Mouse (Mus musculus) right cerebral cortex, postnatal 4 days (tissue): ENCODE data around the gene Ninl.

Source experiments
- DNase-seq: peaks from one replicate; pipeline ENCODE4 v3.0.0-alpha.2; 2022

Gene Ninl

DNA sequence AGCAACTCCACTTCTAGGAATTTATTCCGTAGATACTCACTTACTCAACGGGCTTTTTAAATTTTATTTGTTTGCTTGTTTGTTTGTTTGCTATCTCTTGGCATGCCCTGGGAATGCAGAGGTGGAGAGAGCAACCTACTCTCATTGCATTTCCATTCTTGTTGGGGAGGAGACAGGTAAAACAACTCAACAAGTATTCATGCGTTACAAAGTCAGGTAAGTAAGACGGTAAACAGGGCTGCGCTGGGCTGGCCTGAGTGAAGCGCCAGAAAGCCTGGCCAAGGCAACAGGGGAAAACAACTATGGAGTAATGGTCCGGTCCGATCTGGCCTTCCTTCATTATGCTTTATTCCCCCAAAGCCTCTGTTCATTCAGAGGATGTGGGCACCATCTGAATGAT lies 136.8 kb downstream of the Ninl start:
- DNase-seq, result no peak

DNA sequence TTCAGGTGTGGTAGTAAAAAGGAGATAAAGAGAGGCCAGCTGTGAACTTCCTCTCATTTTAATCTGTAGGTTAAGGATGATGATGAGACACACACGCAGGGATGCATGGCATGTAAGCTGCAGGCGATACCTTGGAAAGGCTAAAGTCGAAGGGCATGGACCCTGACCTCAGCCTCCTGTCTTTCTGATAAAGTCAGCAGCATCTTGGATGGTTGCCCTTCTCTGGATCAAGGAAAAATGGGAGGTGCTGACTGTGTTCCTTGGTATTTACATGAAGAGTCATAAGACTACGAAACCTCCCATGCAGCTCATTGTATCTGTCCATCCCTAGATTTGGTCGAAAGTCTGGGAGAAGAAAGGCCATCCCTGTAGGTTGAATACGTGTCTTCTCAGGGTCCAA lies 138.8 kb downstream of the Ninl start:
- DNase-seq, result no peak

DNA sequence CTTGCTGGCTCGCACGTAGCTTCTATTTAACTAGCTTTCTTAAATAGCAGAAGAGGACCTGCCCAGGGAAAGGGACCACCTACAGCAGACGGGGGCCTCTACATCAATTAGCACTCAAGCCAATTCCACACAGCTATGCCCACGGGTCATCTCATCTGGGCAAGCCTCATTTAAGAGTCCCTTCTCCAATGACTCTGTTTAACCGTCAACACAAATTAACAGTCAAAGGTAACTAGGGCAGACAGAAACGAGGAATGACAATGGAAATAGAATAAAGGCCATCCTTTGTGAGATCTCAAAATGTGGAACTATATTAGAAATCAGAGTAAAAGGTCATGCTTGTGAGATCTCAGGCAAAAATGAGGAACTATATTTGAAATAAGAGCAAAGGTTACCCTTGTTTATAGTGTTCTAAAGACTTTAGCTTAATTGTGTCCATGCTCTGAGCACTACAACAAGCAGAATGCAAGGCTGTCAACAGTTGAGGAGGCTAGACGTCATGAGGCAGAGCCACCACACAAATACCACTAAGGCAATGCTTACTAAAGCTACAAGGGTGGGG lies 143.4 kb downstream of the Ninl start:
- no peak for DNase-seq

DNA sequence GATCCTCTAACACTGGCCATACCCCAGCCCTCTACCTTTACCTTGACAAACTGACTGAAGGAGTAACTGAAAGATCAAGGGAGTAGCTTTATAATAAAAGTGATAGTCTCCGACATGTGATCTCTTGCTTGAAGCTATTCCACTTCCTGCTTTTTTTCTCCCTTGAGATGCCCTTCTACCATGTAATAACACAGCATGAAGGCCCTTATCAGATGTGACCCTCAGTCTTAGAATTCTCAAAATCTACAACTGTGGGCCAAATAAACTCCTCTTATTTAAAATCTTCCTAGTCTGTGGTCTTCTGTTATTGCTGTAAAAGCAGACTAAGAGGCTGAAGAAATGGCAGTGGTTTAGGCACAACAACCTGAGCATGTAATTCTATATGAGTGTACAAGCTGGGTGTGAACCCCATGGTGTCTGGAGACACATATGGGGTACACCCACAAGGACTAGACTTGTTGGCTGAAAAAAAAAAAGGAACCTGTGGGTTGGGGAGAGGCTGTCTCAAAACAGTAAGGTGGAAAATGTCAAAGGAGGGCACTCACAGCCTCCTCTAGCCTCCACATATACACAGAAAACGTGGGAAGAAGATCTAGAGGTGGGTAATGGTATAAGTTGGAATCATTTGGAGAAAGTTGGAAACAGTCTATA lies 144.4 kb downstream of the Ninl start:
- no peak for DNase-seq

GRCm38 (mm10) chr2:150887370-150887769 lies 151.8 kb downstream of the Ninl start:
- DNase-seq, result no peak

GRCm38 (mm10) chr2:150886315-150886714 lies 152.9 kb downstream of the Ninl start:
- no peak for DNase-seq

- no peak for DNase-seq
Measured at GRCm38 (mm10) chr2:150885814-150886213, 153.4 kb downstream of the Ninl start.

DNA sequence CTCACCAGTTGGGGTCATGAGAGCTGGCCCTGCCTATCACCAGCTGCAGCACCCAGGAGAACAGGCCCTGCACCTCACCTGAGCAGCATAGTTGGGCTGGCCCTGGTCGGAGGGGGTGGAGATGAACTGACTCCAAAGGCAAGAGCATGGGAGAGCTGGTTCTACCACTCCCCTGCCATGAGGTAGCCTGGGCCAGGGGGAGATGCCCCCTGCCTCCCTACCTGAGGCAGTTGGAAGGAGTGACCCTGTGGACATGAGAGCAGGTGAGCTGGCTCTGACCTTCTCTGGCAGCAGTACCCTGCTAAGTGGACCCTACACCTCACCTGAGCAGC lies 154.4 kb downstream of the Ninl start:
- DNase-seq, result no peak
